Mouse (Mus musculus): ENCODE data around the gene Ly6g6d.

Ly6g6d gene

DNA sequence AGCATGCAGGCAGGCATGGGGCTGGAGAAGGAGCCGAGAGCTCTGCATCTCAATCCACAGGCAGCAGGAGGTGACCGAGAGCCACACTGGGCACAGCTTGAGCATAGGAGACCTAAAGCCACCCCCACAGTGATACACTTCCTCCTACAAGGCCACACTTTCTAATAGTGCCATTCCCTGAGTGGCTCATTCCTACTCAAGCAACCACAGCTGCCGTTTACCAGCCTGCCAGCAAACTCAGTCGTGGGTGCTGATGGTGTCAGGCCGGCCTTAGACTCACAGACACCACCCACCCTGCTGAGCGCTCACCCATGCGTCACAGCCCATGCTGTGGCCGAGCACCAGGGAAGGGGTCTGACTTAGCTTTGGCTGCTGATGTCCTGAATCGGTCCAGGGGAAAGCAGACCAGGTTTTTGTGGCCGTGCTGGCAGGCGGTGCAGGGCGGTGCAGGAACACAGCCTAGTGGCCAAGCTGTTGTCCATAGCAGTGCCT, 19.3 kb upstream of the Ly6g6d start:
- no peak for DNase-seq

DNA sequence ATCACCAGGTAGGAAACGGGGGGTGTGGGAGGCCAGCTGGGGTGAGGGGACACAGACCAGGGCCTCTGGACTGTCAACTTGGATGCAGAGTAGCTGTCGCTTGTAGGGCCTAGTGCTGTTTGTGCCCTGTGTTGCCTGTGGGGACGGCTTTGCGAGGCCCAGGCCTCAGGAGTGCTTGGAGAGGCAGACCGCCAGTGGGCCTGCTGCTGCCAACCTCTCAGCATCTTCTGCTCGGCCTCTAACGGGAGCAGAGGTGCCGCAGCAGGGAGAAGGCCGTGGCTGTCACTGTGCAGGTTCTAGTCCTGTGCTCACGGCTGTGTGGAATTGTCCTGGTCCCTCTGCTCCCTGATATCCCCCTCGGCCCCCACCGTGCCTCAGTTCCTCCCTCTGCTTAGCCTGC, 18.7 kb upstream of the Ly6g6d start:
- no peak for DNase-seq

DNA sequence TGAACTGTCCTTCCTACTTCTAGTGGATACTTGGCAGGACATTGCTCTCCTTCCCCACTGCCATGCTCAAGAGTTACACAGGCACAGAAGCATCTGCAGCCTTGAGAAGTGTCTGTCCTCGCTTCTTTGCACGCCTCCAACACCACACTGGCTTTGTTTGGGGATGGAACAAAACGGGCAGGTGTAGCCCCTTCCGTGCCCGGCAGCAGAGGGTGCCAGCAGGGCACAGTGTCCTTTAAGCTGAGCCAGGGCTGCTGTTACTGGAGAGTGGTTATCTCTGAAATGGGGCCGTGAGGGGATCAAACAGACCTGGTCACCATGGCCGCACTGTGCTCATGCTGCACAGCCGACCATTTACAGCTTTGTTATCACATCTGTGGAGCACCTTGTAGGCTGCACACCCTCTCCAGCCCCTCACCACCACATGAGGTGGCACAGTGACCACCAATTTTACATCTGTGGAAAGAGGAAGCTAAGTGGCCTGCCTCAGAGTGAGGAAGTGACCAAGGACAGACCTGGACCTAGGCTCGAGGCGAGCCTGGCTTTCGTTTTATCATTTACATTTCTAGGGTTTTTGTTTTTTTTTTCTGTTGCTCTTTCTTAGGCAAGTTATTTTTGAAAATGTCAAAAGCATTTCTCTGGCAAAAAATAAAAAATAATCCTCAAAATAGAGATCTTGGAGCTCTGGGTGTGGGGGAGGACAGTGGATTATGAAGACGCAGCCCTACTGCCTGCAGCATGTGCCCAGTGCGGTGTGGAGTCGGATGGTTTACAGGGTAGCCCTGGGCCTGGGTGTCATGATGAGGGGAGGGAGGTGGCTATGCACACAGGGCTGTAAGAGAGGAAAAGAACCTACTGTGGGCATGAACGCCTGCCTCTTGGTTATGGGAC, 16.9 kb upstream of the Ly6g6d start:
- no peak for DNase-seq

DNA sequence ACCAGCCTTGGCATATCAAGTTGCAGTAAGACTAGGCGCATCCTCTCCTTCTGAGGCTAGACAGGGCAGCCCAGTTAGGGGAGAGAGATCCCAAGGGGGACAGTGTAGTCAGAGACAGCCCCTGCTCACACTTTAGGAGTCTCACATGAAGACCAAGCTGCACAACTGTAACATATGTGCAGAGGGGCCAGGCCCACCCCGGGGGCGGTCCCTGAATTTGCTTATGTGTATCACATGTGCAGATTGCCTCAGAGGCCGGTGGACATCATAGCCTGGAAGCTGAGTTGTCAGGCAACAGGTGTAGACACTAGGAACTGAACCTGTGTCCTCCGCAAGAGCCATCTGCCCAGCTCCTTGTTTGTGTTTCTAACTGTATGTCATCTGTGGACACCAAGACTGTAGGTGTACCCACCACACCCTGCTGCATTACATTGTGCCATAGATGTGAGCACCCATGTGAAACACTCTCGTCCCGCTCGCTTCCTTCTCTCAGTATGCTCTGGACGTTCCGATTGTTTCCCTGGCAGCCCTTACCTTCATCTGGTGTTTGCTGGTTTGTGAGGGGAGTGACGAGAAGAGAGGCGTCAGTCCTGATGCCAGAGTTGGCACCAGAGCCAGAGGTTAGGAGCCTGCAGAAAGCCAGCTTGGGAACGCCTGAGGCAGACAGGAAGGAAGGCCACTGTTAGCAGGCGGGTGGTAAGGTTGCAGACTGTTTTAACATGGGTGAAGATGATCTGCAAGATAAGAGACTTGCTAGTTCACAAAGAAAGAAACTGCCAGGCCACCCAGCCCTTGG, 14.7 kb upstream of the Ly6g6d start:
- peak; percentile 33 to 55 for DNase-seq

DNA sequence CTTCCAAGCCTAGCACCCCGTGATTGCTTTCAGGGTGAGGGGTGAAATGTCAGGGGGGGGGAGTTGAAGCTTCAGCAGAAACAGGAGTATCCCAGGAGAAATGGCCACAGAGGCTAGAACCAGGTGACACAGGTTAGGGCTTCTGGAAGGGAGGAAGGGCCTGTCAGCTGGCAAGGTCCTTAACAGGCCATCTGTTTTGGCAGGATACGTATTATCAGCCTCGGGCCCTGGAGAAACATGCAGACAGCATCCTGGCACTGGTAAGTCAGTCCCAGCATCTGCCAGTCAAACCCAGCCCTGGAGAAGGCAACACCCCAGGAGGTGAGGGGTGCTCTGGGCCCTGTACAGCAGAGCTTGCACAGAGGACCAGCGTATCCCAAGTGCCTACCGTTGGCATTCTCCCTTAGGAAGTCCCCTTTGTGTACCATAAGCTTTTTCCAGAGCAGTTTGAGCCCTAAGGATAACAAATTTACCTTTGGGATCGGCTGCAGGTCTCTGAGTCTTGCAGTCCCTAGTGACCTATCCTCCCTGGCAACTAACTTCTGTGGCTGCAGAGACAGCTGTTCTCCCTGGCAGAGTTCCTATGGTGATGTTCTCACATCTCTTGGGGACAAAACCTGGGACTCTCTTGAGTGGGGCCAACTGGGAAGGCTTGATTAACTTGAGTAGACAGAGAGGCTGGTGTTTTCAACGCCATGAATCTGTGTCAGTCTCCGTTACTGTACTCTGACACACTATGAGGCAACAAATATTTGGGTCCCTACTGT, 12.5 kb upstream of the Ly6g6d start:
- peak in 1 of 2 experiments; percentile 6 for DNase-seq

DNA sequence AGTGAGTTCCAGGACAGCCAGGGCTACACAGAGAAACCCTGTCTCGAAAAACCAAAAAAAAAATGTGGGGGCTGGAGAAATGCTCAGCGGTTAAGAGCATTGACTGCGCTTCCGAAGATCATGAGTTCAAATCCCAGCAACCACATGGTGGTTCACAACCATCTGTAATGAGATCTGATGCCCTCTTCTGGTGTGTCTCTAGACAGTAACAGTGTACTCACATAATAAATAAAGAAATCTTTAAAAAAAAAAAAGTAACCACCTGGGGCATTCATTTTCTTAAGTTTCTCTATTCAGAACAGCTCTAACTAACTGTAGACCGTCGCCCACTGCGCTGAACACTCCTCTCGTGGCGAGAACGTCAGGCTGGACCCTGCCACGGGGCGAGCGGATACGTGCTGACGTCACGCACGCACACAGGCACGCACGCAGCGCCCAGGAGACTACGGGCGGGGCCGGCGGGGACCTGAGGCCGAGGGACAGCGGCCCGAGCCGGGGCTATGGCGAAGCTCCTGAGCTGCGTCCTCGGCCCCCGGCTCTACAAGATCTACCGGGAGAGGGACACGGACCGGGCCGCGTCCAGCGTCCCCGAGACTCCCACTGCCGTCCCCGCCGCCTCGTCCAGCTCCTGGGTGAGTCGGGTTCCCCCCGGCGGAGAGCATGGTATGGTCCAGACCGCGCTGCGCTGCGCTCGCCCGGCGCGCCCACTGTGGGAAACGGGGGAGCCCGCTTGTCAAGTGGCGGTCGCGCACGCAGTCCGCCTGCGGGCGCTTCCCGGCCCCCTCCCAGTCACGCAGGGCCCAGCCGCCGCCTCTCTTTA, 11.2 kb upstream of the Ly6g6d start, which contains the start of gene Abhd16a:
Abhd16a (plus strand) TSS at position 439 of the 820 bp plus-strand sequence.
- DNase-seq: peak; percentile 93 to 96

DNA sequence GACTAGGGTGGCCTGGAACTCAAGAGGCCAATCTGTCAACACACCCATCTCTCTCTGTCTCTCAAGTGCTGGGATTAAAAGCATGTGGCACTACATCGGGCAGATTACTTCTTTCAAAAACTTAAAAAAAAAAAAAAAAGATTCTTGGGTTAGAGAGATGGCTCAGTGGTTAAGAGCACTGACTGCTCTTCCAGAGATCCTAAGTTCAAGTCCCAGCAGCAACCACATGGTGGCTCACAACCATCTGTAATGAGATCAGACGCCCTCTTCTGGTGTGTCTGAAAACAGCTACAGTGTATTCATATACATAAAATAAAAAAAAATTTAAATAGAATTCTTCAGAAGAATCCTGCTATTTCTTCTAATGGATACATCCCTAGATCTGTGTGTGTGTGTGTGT, 10.3 kb upstream of the Ly6g6d start:
- peak in 1 of 2 experiments; percentile 4 for DNase-seq

DNA sequence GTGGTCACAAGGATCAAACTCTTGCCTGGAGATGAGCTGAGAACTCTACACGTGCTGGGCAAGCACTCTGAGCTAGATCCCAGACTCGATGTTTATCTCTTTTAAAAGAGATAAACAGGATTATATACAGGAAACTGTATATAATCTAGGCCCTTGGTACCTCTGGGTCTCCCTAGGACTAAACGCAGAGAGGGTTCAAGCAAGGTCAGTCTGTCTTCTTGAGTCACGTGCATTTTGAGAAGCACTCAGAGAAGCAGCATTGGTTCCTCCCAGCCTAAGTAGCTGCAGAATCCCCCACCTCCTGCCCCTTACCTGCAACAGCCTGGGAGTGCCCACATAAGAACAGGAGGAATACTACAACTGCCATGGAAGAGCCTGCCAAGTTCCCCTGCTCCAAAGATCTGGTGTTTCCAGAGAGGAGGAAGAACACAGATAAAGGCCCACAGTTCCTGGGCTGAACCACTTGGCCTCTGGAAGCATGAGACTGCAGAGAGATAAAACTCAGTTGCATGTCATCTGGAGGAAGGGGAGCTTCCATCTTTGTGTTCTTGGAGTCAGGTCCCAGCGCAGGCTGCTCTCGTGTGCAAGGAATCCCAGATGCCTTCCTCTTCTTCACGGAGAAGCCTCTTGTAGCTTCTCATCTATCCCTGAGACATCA, 7.5 kb upstream of the Ly6g6d start, which contains the start of gene Ly6g6f:
Ly6g6f (minus strand) TSS at position 403 of the 658 bp plus-strand sequence.
- no peak for DNase-seq

DNA sequence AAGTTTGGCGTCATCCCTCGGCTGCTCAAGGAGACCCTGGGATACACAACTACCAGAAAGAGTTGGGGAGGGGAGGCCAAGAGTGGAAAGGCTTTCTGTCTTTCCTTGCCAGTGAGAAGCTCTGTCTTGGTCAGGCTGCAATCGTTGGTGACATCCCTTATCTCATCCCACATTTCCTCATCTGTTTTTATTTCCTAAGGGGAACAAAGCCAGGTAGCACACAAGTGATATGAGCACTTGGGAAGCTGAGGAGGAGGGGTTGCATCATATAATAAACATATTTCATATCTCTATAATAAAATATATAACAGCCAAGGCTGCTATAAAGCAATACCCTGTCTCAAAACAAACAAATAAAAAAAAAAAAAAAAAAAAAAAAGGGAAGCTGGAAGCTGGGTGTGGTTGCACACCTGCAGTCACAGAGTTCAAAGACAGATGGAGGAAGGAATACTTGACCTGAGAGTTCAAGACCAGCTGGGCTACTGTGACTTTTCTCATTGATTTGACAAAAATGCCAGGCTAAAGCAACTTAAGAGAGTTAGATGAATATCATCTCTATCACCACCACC, 6.1 kb upstream of the Ly6g6d start:
- DNase-seq: no peak

DNA sequence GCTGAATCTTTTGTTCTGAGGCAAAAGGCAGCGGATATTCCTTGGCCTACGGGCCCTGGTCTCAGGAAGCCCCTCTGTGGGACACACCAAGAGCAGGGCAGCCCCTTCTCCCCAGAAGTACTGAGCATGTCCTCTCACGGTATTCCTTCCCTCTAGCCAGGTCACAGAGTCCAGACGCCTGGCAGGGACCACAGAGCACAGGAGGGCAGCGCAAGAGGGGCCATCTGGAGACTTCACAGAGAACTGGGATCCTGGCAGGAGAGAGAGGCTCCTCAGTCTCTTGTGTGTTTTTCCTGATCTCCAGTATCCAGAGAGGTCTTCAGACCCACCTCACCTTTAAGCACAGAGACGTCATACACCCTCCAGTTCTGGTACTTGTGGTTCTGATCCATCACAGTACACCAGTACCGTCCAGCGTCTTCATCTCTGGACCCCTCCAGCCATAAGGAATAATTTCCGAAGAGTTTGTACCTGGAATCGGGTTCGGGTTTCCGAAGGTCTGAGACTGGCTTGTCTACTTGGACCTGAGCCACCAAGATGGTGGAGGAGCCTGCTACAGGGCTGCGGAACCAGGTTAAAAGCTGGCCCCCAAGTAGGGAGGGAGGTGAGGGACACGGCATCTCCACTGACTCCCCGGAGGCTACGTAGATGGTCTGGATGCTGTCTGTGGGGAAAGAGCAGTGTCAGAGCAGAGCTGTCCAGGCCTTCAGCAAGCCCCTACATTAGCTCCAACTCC, 5.1 kb upstream of the Ly6g6d start:
- DNase-seq: no peak

DNA sequence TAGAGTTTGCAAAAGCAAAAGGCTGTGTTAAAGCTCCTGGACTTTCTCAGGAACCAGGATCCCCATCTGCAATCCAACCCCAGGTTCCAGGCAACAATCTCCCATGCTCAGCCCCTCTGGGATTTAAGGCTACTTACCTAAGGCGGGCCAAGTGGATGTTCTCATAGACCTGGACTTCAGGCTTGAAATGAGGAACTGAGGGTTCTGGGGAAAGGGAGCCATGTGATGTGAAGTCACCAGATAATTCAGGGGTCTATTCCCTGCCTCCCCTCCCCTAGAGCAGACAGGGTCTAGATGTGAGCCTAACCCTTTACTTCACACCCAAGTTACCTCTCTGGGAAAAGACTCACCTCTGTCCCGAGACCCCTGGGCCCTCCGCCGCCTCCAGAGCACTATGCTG, 2.8 kb upstream of the Ly6g6d start:
- DNase-seq: no peak

DNA sequence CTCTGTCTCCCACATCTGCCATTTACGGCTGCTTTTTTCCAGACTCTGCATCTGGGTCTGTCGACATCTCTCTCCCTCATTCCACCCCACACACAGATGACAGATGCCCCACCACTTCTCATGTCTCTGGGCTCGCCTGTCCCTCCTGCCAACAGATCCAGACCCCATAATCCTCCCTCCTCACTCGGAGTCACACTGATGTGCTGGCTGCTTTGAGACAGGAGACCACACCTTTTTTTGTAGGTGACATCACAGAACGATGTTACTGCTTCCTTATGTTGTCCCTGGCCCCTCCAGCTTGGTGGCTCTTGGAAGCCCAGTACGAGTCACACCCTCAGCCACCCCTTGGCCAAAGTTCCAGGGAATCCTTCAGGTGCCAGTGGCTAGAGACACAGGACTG, 2.4 kb upstream of the Ly6g6d start:
- no peak for DNase-seq

DNA sequence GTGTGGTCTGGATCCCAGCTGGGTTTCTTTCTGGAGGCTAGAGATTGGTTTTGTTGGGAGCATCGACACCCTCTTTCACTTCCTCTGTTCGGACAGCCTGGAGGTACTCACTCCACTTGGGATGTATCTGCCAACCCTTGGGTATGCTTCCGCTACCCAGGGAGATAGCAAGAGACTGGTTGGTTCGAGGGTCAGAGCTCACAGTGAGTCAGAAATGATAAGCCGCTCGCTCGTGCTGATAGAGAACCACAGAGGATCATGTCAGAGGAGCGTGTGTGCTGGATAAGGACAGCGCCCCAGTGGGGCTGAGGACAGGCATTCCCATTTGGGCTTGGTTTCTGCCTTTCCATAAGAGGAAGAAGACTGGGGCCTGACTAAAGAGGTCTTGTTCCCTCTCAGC, 1.9 kb upstream of the Ly6g6d start:
- no peak for DNase-seq

DNA sequence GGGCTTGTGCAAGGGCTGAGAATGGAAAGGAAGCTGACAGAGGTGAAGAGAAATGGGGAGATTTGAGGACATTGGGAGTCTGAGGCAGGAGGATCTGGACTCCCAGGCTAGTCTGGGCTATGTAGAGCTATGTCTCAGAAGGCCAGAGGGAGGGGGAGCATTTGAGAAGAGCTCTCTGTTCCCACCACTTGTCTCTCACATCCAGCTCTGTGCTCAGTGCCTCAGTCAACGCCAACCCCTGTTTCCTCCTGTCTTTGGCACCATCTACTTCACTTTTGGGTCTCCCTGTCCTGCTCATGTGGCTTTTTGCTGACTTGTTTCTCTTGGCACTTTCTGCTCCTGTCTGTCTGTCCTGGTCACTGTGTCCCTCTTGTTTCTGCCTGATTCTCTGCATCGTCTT, 580 bp downstream of the Ly6g6d start:
- peak in 1 of 2 experiments; percentile 3 for DNase-seq

DNA sequence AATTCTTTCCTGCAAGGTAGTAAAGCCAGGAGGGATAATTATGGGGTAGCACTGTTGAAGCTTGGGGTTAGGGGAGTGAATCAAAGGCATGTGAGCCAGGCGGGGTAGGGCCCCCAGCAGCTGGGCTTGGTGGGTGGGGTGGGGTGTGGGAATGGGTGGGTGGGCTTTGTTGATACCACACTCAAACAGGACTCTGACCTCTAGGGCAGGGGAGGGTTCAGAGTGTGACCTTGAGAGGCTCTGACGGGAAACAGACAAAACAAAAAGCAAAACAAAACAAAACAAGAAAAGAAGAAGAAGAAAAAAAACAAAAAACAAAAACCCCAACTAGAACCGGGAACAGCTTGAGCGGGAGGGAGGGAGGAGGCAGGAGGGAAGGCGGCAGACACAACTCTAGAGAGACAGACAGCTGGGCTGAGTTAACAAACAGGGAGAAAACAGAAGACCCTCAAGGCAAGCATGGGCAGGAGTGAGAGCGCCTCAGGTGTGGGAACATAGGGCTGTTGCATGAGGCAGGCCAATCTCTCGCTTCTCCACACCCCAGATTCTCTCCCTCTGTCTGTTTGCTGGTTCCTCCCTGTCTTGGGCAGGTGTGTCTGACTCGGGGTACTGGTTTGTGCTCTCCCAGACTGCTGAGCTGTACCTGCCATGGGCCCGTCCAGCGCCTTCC, 1.2 kb downstream of the Ly6g6d start, which contains the start of gene Ly6g6e:
Ly6g6e (plus strand) TSS at position 396 of the 670 bp plus-strand sequence.
- no peak for DNase-seq

DNA sequence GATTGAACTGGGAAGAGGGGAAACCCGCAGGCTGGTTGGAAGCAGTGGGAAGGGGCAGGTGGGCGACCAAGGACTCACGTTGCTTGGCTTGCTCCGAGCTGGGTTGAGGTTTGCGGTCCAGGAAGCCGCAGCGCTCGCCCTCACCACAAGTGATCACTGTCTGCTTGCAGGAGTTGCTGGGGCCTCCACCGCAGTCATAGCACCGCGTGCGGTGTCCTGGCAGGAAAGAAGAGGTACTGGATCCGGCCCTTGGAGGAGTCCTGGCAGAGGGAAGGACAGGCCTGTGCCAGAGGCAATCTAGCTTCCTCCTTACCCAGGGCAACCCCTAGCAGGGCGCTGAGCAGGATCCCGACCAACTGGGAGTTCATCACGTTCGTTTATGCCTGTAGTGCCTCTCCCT, 3.8 kb downstream of the Ly6g6d start:
- no peak for DNase-seq

DNA sequence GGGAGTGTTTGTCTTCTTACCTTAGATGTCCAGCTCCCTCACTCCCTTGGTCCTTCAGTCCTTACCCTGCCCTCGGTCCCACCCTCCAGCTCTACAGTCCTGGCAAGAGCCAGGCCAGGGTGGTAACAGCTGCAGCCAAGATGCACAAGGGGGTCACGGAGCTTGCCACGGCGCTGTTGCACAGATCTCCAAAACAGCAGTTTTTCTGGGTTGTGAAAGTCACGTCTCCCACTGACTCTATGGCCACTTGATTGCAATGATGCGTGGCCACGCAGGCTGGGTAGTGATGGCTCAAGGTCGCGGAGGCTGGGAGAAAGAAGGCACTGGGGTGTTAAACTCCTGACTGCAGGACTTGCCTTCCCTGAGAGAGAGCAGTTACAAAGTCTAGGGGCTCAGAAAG, 6.4 kb downstream of the Ly6g6d start:
- DNase-seq: no peak

DNA sequence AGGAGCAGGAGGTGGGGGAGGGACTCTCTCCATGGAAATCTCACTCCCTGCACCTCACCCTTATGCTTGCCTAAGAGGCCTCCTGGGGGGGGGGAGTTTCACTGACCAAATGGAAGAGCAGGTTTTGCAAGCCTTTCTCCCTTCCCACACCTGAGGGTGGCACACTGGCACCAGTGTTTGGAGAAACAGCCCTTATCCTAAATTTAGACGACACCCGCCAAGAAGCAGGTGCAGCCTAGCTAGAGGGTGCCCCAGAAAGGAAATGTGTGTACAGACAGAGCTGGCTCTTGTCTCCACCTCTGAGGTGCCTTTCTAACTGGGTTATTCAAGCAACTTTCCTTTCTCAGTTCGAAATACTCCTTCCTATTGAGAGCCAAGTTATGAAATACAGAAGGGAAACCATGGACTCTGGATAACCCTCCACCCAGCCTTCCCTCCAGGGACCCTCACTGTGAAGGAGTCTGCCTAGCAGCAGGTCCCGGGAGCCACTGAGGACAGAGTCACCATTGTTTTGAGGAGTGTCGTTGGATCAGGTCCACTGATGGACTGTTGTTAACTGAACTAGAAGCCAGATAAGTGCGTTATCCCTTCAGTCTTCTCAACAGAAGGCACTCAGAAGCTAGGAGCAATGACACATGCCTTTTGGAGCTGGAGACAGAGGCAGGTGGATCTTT, 7.2 kb downstream of the Ly6g6d start:
- peak; percentile 69 to 78 for DNase-seq

Measured in lung, adult 18-20 months (tissue).